Mouse (Mus musculus): ENCODE results near the gene Med4.

The Med4 gene

GRCm38 (mm10) chr14:73509765-73510423, at the start of gene Med4:
Gene Med4 (plus strand): TSS chr14:73510025.
- DNase-seq, result peak; percentile 90 to 92

GRCm38 (mm10) chr14:73460514-73461134, 49.2 kb upstream of the Med4 start:
- DNase-seq, result no peak

- DNase-seq, result no peak
These were observed 47.6 kb upstream of the Med4 start for GRCm38 (mm10) chr14:73462211-73462610.

GRCm38 (mm10) chr14:73467697-73468096, 42.1 kb upstream of the Med4 start:
- DNase-seq, result no peak

- DNase-seq, result no peak
These were observed 40.3 kb upstream of the Med4 start for GRCm38 (mm10) chr14:73469506-73469905.

GRCm38 (mm10) chr14:73470593-73470992, 39.2 kb upstream of the Med4 start:
- peak in 1 of 2 experiments; percentile 27 for DNase-seq

GRCm38 (mm10) chr14:73472205-73472604, 37.6 kb upstream of the Med4 start:
- DNase-seq, result no peak

- no peak for DNase-seq
These were observed 36.0 kb upstream of the Med4 start for GRCm38 (mm10) chr14:73473670-73474460.

GRCm38 (mm10) chr14:73474636-73475093, 35.2 kb upstream of the Med4 start:
- DNase-seq, result no peak

- DNase-seq, result no peak
These were observed 34.3 kb upstream of the Med4 start for GRCm38 (mm10) chr14:73475506-73475905.

- no peak for DNase-seq
These were observed 33.4 kb upstream of the Med4 start for GRCm38 (mm10) chr14:73476361-73476934.

GRCm38 (mm10) chr14:73477077-73477476, 32.7 kb upstream of the Med4 start:
- no peak for DNase-seq

GRCm38 (mm10) chr14:73478321-73478720, 31.5 kb upstream of the Med4 start:
- DNase-seq, result no peak

- no peak for DNase-seq
These were observed 30.1 kb upstream of the Med4 start for GRCm38 (mm10) chr14:73479771-73480170.

GRCm38 (mm10) chr14:73483516-73484229, 26.2 kb upstream of the Med4 start:
- DNase-seq, result no peak

GRCm38 (mm10) chr14:73484366-73485110, 25.3 kb upstream of the Med4 start:
- no peak for DNase-seq

GRCm38 (mm10) chr14:73486641-73487040, 23.2 kb upstream of the Med4 start:
- DNase-seq, result no peak

GRCm38 (mm10) chr14:73493356-73493755, 16.5 kb upstream of the Med4 start:
- no peak for DNase-seq

- DNase-seq, result no peak
These were observed 15.7 kb upstream of the Med4 start for GRCm38 (mm10) chr14:73494122-73494521.

GRCm38 (mm10) chr14:73495753-73496152, 14.1 kb upstream of the Med4 start:
- no peak for DNase-seq

- DNase-seq, result no peak
These were observed 8.5 kb upstream of the Med4 start for GRCm38 (mm10) chr14:73501283-73501682.

GRCm38 (mm10) chr14:73501721-73502120, 8.1 kb upstream of the Med4 start:
- no peak for DNase-seq

All from thymus, postnatal 36 days (tissue).